Mouse (Mus musculus) CH12.LX (cell line): ENCODE measurements around the gene Fes. TPM values are rescaled to one million over a fixed set of nuclear protein-coding genes. Genes with fewer than 3 reads are reported as not detected.

ENCODE experiments used
- DNase-seq: peaks from one replicate; pipeline ENCODE4 v3.0.0-alpha.2; 2013; ENCODE audit errors: extremely low read depth
- H3K27ac ChIP-seq: 2 replicates; pipeline ENCODE4 v1.5.1; 2012; ENCODE audit warnings: low read depth, mild to moderate bottlenecking, control low read depth, moderate library complexity; ENCODE audit not compliant: insufficient read depth
- H3K27me3 ChIP-seq: replicated peaks from 2 replicates; pipeline ENCODE3; 2012; ENCODE audit warnings: inconsistent platforms
- H3K36me3 ChIP-seq, 2 experiments: replicated peaks in 1 of 2; 2 replicates each; pipeline versions ENCODE3 to v1.6.1; 2012; ENCODE audit warnings: inconsistent platforms in 1 of 2, low read length in 1 of 2, mild to moderate bottlenecking in 1 of 2, mixed read lengths in 1 of 2, moderate library complexity in 1 of 2; ENCODE audit not compliant: control insufficient read depth in 1 of 2, insufficient read depth in 1 of 2
- H3K4me1 ChIP-seq, 2 experiments: 2 replicates each; pipeline ENCODE4 v1.6.1; 2012; ENCODE audit warnings: inconsistent platforms in 1 of 2, moderate library complexity in 1 of 2; ENCODE audit not compliant: insufficient read depth in 2 of 2, control insufficient read depth in 1 of 2
- H3K4me2 ChIP-seq: 2 replicates; pipeline ENCODE4 v1.6.1; 2012; ENCODE audit warnings: low read depth, mild to moderate bottlenecking, control low read depth; ENCODE audit not compliant: poor library complexity, insufficient read depth, severe bottlenecking
- H3K4me3 ChIP-seq, 3 experiments: fragments of 150-350 bp in 1 of 3; sonication (generic) in 1 of 3; replicated peaks in 1 of 3; 2 replicates each; pipeline versions ENCODE3 to v1.5.1; 2011 to 2012; ENCODE audit warnings: low read depth in 2 of 3, low read length in 2 of 3, mild to moderate bottlenecking in 2 of 3, moderate library complexity in 2 of 3, control low read depth in 1 of 3, improper control_type of control experiment in 1 of 3, inconsistent platforms in 1 of 3, mixed read lengths in 1 of 3; ENCODE audit not compliant: poor library complexity in 1 of 3
- H3K79me2 ChIP-seq: replicated peaks from 2 replicates; pipeline ENCODE4 v1.6.1; 2012; ENCODE audit warnings: mild to moderate bottlenecking, moderate library complexity; ENCODE audit not compliant: control insufficient read depth, poor library complexity, insufficient read depth, severe bottlenecking; ENCODE audit errors: extremely low read depth
- H3K9ac ChIP-seq: 2 replicates; pipeline ENCODE4 v1.6.1; 2012; ENCODE audit warnings: low read depth, mild to moderate bottlenecking, control low read depth, moderate library complexity; ENCODE audit not compliant: insufficient read depth
- H3K9me3 ChIP-seq: replicated peaks from 2 replicates; pipeline ENCODE3; 2012; ENCODE audit warnings: low read length, inconsistent platforms, mixed read lengths
- BHLHE40 ChIP-seq: IDR thresholded peaks from 2 replicates; pipeline ENCODE4 v1.6.1; 2011; ENCODE audit warnings: mild to moderate bottlenecking, low read depth, low read length, improper control_type of control experiment
- CHD1 ChIP-seq: IDR thresholded peaks from 2 replicates; pipeline ENCODE4 v1.6.1; 2012; ENCODE audit warnings: low read depth, low read length, improper control_type of control experiment, inconsistent platforms
- CHD2 ChIP-seq: IDR thresholded peaks from 2 replicates; pipeline ENCODE4 v1.6.1; 2011; ENCODE audit warnings: low read length, improper control_type of control experiment
- CTCF ChIP-seq, 2 experiments: IDR thresholded peaks in 1 of 2; conservative IDR thresholded peaks in 1 of 2; 2 replicates each; pipeline ENCODE4 v1.5.1; 2011 to 2012; ENCODE audit warnings: low read depth in 2 of 2, low read length in 2 of 2, improper control_type of control experiment in 1 of 2, inconsistent platforms in 1 of 2, mild to moderate bottlenecking in 1 of 2, moderate library complexity in 1 of 2
- E2F4 ChIP-seq: IDR thresholded peaks from 2 replicates; pipeline ENCODE4 v1.6.1; 2011; ENCODE audit warnings: low read depth, low read length, improper control_type of control experiment; ENCODE audit not compliant: insufficient replicate concordance
- ELF1 ChIP-seq: IDR thresholded peaks from 2 replicates; pipeline ENCODE4 v1.6.1; 2014; ENCODE audit warnings: low read depth, mild to moderate bottlenecking, inconsistent platforms, low read length, improper control_type of control experiment
- GABPA ChIP-seq: IDR thresholded peaks from 2 replicates; pipeline ENCODE4 v1.6.1; 2012; ENCODE audit warnings: low read depth, low read length, improper control_type of control experiment, inconsistent platforms; ENCODE audit not compliant: insufficient replicate concordance
- KAT2A ChIP-seq: IDR thresholded peaks from 2 replicates; pipeline ENCODE4 v1.6.1; 2012; ENCODE audit warnings: low read length, improper control_type of control experiment, inconsistent platforms; ENCODE audit not compliant: insufficient replicate concordance
- MYC ChIP-seq: IDR thresholded peaks from 2 replicates; pipeline ENCODE4 v1.6.1; 2011; ENCODE audit warnings: low read depth, mild to moderate bottlenecking, improper control_type of control experiment, low read length
- NELFE ChIP-seq: IDR thresholded peaks from 2 replicates; pipeline ENCODE4 v1.6.1; 2011; ENCODE audit warnings: low read depth, low read length, improper control_type of control experiment
- POLR2A ChIP-seq: IDR thresholded peaks from 2 replicates; pipeline ENCODE4 v1.6.1; 2011; ENCODE audit warnings: low read depth, mild to moderate bottlenecking, improper control_type of control experiment, low read length
- POLR2AphosphoS2 ChIP-seq: IDR thresholded peaks from 2 replicates; pipeline ENCODE4 v1.6.1; 2011; ENCODE audit warnings: low read depth, low read length, improper control_type of control experiment
- RAD21 ChIP-seq: IDR thresholded peaks from 2 replicates; pipeline ENCODE4 v1.6.1; 2011; ENCODE audit warnings: low read depth, mild to moderate bottlenecking, low read length, improper control_type of control experiment, moderate library complexity
- RCOR1 ChIP-seq: conservative IDR thresholded peaks from 2 replicates; pipeline ENCODE4 v1.6.1; 2012; ENCODE audit warnings: low read depth, mild to moderate bottlenecking, inconsistent platforms, low read length, improper control_type of control experiment
- SIN3A ChIP-seq: IDR thresholded peaks from 2 replicates; pipeline ENCODE4 v1.6.1; 2012; ENCODE audit warnings: low read length, improper control_type of control experiment, inconsistent platforms
- SMC3 ChIP-seq: IDR thresholded peaks from 2 replicates; pipeline ENCODE4 v1.6.1; 2011; ENCODE audit warnings: low read depth, low read length, improper control_type of control experiment
- TBP ChIP-seq: conservative IDR thresholded peaks from 2 replicates; pipeline ENCODE4 v1.6.1; 2011; ENCODE audit warnings: low read depth, low read length, improper control_type of control experiment
- TCF12 ChIP-seq: IDR thresholded peaks from 2 replicates; pipeline ENCODE4 v1.6.1; 2014; ENCODE audit warnings: low read depth, mild to moderate bottlenecking, inconsistent platforms, low read length, improper control_type of control experiment
- USF2 ChIP-seq: conservative IDR thresholded peaks from 2 replicates; pipeline ENCODE4 v1.6.1; 2011; ENCODE audit warnings: low read depth, low read length, improper control_type of control experiment
- dilution Hi-C: fragments of 300-500 bp; cut with MboI; formaldehyde crosslinking; loops from 2 replicates; pipeline ENCODE4 v1.14.3; 2020; ENCODE audit warnings: low sequenced_read_pairs; ENCODE audit not compliant: extremely low pct_unique_long_range_greater_than_20kb, extremely low pct_ligation_motif_present
- in situ Hi-C: fragments of 300-500 bp; cut with MboI; formaldehyde crosslinking; loops from 3 replicates; pipeline ENCODE4 v1.14.3; 2019; ENCODE audit warnings: low sequenced_read_pairs, low pct_ligation_motif_present, low pct_unique_long_range_greater_than_20kb, mixed read lengths
- polyA plus RNA-seq: library from polyadenylated mRNA; unstranded; fragments of >175 nt; gene quantifications from 2 replicates; pipeline ENCODE4 v1.2.1, GENCODE M21; 2012; ENCODE audit warnings: low read depth; ENCODE audit not compliant: insufficient read length
- total RNA-seq, 2 experiments: library from RNA; depleted of rRNA; stranded (reverse); fragments of 300-350 nt in 1 of 2; fragments of >200 nt in 1 of 2; gene quantifications; 2 replicates each; pipeline ENCODE4 v1.2.3; 2012 to 2014

Gene Fes
- total and polyA plus RNA-seq, 3 experiments: 4.3 to 11.7 (median 9.8) TPM

GRCm38 (mm10) chr7:80377471-80377870 is 10.3 kb downstream of the Fes start:
- peak; percentile 63 for DNase-seq
- Histone ChIP-seq H3K4me3 (no peak overlapping the region), H3K27me3 (no peaks in the 10 kb centered on the region), H3K9ac (no peak overlapping the region), H3K79me2 (no peaks in the 10 kb centered on the region), H3K27ac (no peak overlapping the region), H3K4me1 (peaks cover 21 to 51% of the 10 kb centered on the region in 2 experiments), H3K9me3 (no peaks in the 10 kb centered on the region), H3K4me2 (no peak overlapping the region), H3K36me3 (peaks cover 32 to 56% of the 10 kb centered on the region in 2 experiments)
- dilution Hi-C loops: loop anchor here (25.0 kb wide), 1 partner anchor 185 kb away; no protein-coding TSS in a partner anchor
- in situ Hi-C loops: loop anchor here (5.0 to 25.0 kb wide), 3 partner anchors 35 to 460 kb away; partner anchors contain the start of genes Hddc3, Iqgap1 and Unc45a
- TF ChIP-seq TBP (no peak), SMC3 (peak; percentile 69), BHLHE40 (no peak), USF2 (no peak), ELF1 (peak; percentile 75), RAD21 (peak; percentile 66), NELFE (no peak), CTCF (conservative IDR thresholded peaks at IDR 0.05 in 1 of 2, IDR thresholded peaks at IDR 0.05 in 1 of 2; ENCODE audit: low read depth in 2 of 2, low read length in 2 of 2) (peak; percentile 87 to 97)

- DNase-seq: no peak
- TF ChIP-seq POLR2A: no peak; the same call in 1 of the 2 replicates
- no peak for TF ChIP-seq CTCF (conservative IDR thresholded peaks at IDR 0.05 in 1 of 2, IDR thresholded peaks at IDR 0.05 in 1 of 2; ENCODE audit: low read depth in 2 of 2, low read length in 2 of 2)
- no peak for TF ChIP-seq E2F4
- no peak for TF ChIP-seq RCOR1
- TF ChIP-seq GABPA: no peak
- TF ChIP-seq CHD1: no peak
- no peak for TF ChIP-seq KAT2A
- TF ChIP-seq SMC3: no peak
- no peak for TF ChIP-seq POLR2AphosphoS2
- TF ChIP-seq MYC: no peak
- no peak for TF ChIP-seq BHLHE40
- TF ChIP-seq CHD2: no peak
- no peak for TF ChIP-seq ELF1
- TF ChIP-seq SIN3A: no peak
- no peak for TF ChIP-seq TCF12
- H3K36me3 ChIP-seq: peaks cover 23 to 44% of the 10 kb centered on the region in 2 experiments
- H3K4me2 ChIP-seq: no peak overlapping the region
- in situ Hi-C loops: loop anchor here (5.0 to 25.0 kb wide), 3 partner anchors 34 to 461 kb away; partner anchors contain the start of genes Hddc3, Iqgap1 and Unc45a
- H3K9ac ChIP-seq: no peak overlapping the region
- H3K9me3 ChIP-seq: no peaks in the 10 kb centered on the region
- H3K79me2 ChIP-seq: no peaks in the 10 kb centered on the region
- H3K27ac ChIP-seq: no peak overlapping the region
- dilution Hi-C loops: loop anchor here (25.0 kb wide), 1 partner anchor 186 kb away; no protein-coding TSS in a partner anchor
- no peaks in the 10 kb centered on the region for H3K27me3 ChIP-seq
- H3K4me3 ChIP-seq: no peak overlapping the region
- H3K4me1 ChIP-seq: peaks cover 21 to 61% of the 10 kb centered on the region in 2 experiments
Observed at GRCm38 (mm10) chr7:80376192-80376591, 11.6 kb downstream of the Fes start.
